Mouse (Mus musculus) testis, adult 2 months (tissue): Measurements from ENCODE around the gene Arhgap18. TPM values are rescaled to one million over a fixed set of nuclear protein-coding genes. Genes with fewer than 3 reads are reported as not detected.

Source experiments
- H3K27ac ChIP-seq: fragments of 200-500 bp; 2 replicates; pipeline ENCODE4 v1.5.1; 2012; ENCODE audit warnings: low read depth, low read length; ENCODE audit not compliant: control insufficient read depth, insufficient read depth
- H3K27me3 ChIP-seq: fragments of 200-500 bp; 2 replicates; pipeline ENCODE4 v1.6.1; 2012; ENCODE audit warnings: mild to moderate bottlenecking, low read length, moderate library complexity; ENCODE audit not compliant: control insufficient read depth, insufficient read depth
- H3K36me3 ChIP-seq: fragments of 200-500 bp; 2 replicates; pipeline ENCODE4 v1.6.1; 2012; ENCODE audit warnings: mild to moderate bottlenecking, low read length; ENCODE audit not compliant: control insufficient read depth, insufficient read depth
- H3K4me1 ChIP-seq: fragments of 200-500 bp; 2 replicates; pipeline ENCODE4 v1.6.1; 2012; ENCODE audit warnings: low read length; ENCODE audit not compliant: control insufficient read depth, insufficient read depth
- H3K4me3 ChIP-seq: fragments of 200-500 bp; 2 replicates; pipeline ENCODE4 v1.5.1; 2012; ENCODE audit warnings: low read depth, mild to moderate bottlenecking, low read length, moderate library complexity, mixed read lengths; ENCODE audit not compliant: control insufficient read depth
- CTCF ChIP-seq: fragments of 200-500 bp; IDR thresholded peaks from 2 replicates; pipeline ENCODE4 v1.5.1; 2012; ENCODE audit warnings: low read depth, mild to moderate bottlenecking, inconsistent platforms, low read length, moderate library complexity; ENCODE audit not compliant: control insufficient read depth, insufficient read depth, insufficient replicate concordance
- POLR2A ChIP-seq: fragments of 200-500 bp; IDR thresholded peaks from 2 replicates; pipeline ENCODE4 v1.6.1; 2012; ENCODE audit warnings: low read depth, mild to moderate bottlenecking, inconsistent platforms, low read length, moderate library complexity; ENCODE audit not compliant: control insufficient read depth
- polyA plus RNA-seq: library from polyadenylated mRNA; depleted of rRNA; stranded (reverse); fragments of >200 nt; gene quantifications from 2 replicates; pipeline ENCODE4 v1.2.3, GENCODE M21; 2012

Arhgap18 gene
- polyA plus RNA-seq, 1 experiment, result 1.7 TPM

- Histone ChIP-seq H3K4me1 (no peaks in the 10 kb centered on the region), H3K36me3 (no peaks in the 10 kb centered on the region), H3K27me3 (no peaks in the 10 kb centered on the region), H3K4me3 (no peak overlapping the region), H3K27ac (no peak overlapping the region)
- TF ChIP-seq CTCF, result no peak
- no peak for TF ChIP-seq POLR2A
Measured at GRCm38 (mm10) chr10:26820326-26820725, 67.1 kb downstream of the Arhgap18 start.

DNA sequence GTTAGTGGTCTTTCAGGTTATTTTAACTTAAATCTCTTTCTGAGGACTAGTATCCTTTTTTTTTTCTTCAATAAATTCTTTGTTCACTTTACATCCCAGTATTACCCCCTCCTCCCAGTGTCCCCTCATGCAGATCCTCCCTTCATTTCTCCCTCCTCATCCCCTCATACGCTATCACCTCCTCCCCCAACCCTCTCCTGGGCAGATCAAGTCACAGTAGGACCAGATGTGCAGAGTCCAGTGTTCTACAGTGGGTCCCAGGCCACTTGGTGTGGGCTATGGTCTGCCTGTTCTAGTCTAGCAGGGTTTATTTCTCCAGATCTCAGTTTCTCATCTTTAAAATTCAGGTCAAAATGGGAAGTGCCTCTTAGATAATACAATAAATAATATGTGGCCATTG, 67.7 kb downstream of the Arhgap18 start:
- H3K27ac ChIP-seq, result no peak overlapping the region
- TF ChIP-seq POLR2A (no peak), CTCF (no peak)
- no peak overlapping the region for H3K4me3 ChIP-seq
- H3K4me1 ChIP-seq, result no peaks in the 10 kb centered on the region
- no peaks in the 10 kb centered on the region for H3K36me3 ChIP-seq
- no peaks in the 10 kb centered on the region for H3K27me3 ChIP-seq

DNA sequence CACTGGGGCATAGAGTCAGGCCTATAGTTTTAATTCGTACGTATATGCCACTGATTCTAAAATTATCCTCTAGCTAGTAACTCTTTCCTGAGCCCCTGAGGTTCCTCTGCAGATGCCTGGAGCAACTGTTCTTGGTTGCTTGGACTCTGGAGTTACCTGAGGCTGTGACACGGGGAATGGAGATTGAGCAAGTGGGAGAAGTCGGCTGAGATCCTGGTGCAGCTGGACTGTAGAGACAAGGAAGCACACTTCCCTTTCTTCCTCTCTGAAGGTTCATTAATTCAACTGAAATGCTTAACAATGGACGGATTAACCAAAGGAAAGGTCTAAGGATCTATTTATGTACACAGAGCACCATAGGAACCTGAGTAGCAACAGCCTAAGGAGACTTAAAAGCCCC, 70.8 kb downstream of the Arhgap18 start:
- no peaks in the 10 kb centered on the region for H3K4me1 ChIP-seq
- TF ChIP-seq CTCF, result no peak
- TF ChIP-seq POLR2A, result no peak
- H3K27me3 ChIP-seq, result no peaks in the 10 kb centered on the region
- H3K27ac ChIP-seq, result no peak overlapping the region
- no peaks in the 10 kb centered on the region for H3K36me3 ChIP-seq
- no peak overlapping the region for H3K4me3 ChIP-seq

GRCm38 (mm10) chr10:26825246-26825889, 72.1 kb downstream of the Arhgap18 start:
- no peaks in the 10 kb centered on the region for H3K36me3 ChIP-seq
- no peak for TF ChIP-seq POLR2A
- no peak for TF ChIP-seq CTCF
- no peaks in the 10 kb centered on the region for H3K27me3 ChIP-seq
- H3K4me1 ChIP-seq, result no peaks in the 10 kb centered on the region
- H3K27ac ChIP-seq, result no peak overlapping the region
- no peak overlapping the region for H3K4me3 ChIP-seq

GRCm38 (mm10) chr10:26827315-26827714, 74.1 kb downstream of the Arhgap18 start:
- H3K4me1 ChIP-seq, result no peaks in the 10 kb centered on the region
- H3K36me3 ChIP-seq, result no peaks in the 10 kb centered on the region
- TF ChIP-seq CTCF, result no peak
- no peak for TF ChIP-seq POLR2A
- no peak overlapping the region for H3K4me3 ChIP-seq
- no peaks in the 10 kb centered on the region for H3K27me3 ChIP-seq
- H3K27ac ChIP-seq, result no peak overlapping the region

- H3K4me3 ChIP-seq, result no peak overlapping the region
- no peak for TF ChIP-seq POLR2A
- TF ChIP-seq CTCF, result no peak
- no peak overlapping the region for H3K27ac ChIP-seq
- H3K4me1 ChIP-seq, result no peaks in the 10 kb centered on the region
- no peaks in the 10 kb centered on the region for H3K36me3 ChIP-seq
- no peaks in the 10 kb centered on the region for H3K27me3 ChIP-seq
Measured at GRCm38 (mm10) chr10:26828412-26829137, 75.4 kb downstream of the Arhgap18 start.

- TF ChIP-seq CTCF (no peak), POLR2A (no peak)
- Histone ChIP-seq H3K27me3 (no peaks in the 10 kb centered on the region), H3K36me3 (no peaks in the 10 kb centered on the region), H3K4me3 (no peak overlapping the region), H3K4me1 (no peaks in the 10 kb centered on the region), H3K27ac (no peak overlapping the region)
Measured at GRCm38 (mm10) chr10:26832068-26832467, 78.8 kb downstream of the Arhgap18 start.
